In the genomic region with DNA sequence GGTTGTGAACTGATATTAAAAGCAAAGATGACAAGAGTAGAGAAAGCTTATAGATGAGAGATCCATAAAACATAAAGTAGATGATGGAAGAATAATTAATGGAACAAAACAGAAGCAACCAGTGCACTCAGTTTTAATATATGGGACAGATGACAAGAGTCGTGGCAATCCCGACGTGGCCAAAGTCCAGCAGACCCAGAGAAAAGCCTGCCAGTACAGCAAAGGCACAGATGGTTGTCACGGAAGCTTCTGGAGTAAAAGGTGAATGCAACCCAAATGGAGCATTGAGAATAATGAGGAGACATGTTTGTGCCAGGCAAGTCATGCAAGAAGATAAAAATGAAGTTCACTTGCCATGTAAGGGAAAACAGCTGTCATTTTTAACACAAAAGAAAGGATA, we compare ENCODE assay signal across 22 mouse cellular contexts.
DNase-seq lines count a peak whose midpoint lies in the region; ATAC-seq and TF ChIP-seq lines count a peak whose summit lies in the region.
"Had no signal": no experiment of that assay in that cellular context is flagged by ENCODE, and none has a peak within 500 bp of the region (broad histone marks: within the 10 kb centered on the region; RNA-seq: fewer than 3 reads in every experiment).

No protein-coding gene starts in this region.

- no peak overlapping the region for H3K27ac ChIP-seq in hindbrain, postnatal 0 days
- no peak overlapping the region for H3K27ac ChIP-seq in hindbrain, embryonic 11.5 days (ENCODE audit: low read depth, low read length)
- no peak overlapping the region for H3K27ac ChIP-seq in midbrain, postnatal 0 days (ENCODE audit: low read depth, low read length)
- H3K27ac ChIP-seq in midbrain, embryonic 10.5 days (replicated peaks), result no peak overlapping the region
- H3K27ac ChIP-seq: embryonic facial prominence, embryonic 10.5 days; embryonic facial prominence, embryonic 12.5 days; forebrain, embryonic 13.5 days; forebrain, embryonic 15.5 days had no signal

- no peaks in the 10 kb centered on the region for H3K9me3 ChIP-seq in hindbrain, postnatal 0 days (ENCODE audit: low read length)
- H3K9me3 ChIP-seq in hindbrain, embryonic 11.5 days (ENCODE audit: control insufficient read depth, low read length), result no peaks in the 10 kb centered on the region
- no peaks in the 10 kb centered on the region for H3K9me3 ChIP-seq in midbrain, postnatal 0 days (ENCODE audit: low read length)
- H3K9me3 ChIP-seq in midbrain, embryonic 10.5 days (replicated peaks), result no peaks in the 10 kb centered on the region
- H3K9me3 ChIP-seq: embryonic facial prominence, embryonic 10.5 days; embryonic facial prominence, embryonic 12.5 days; forebrain, embryonic 13.5 days; forebrain, embryonic 15.5 days; G1E had no signal

- H3K9ac ChIP-seq in hindbrain, postnatal 0 days (replicated peaks; ENCODE audit: low read length), result no peak overlapping the region
- no peak overlapping the region for H3K9ac ChIP-seq in hindbrain, embryonic 11.5 days (ENCODE audit: low read depth, low read length)
- H3K9ac ChIP-seq in midbrain, postnatal 0 days (replicated peaks; ENCODE audit: low read length, poor library complexity, severe bottlenecking), result no peak overlapping the region
- H3K9ac ChIP-seq: embryonic facial prominence, embryonic 12.5 days; forebrain, embryonic 13.5 days; forebrain, embryonic 15.5 days; forebrain, postnatal 0 days had no signal

- no peaks in the 10 kb centered on the region for H3K36me3 ChIP-seq in hindbrain, postnatal 0 days (ENCODE audit: insufficient read depth, low read length)
- no peaks in the 10 kb centered on the region for H3K36me3 ChIP-seq in hindbrain, embryonic 11.5 days (ENCODE audit: control insufficient read depth, insufficient read depth, low read length)
- no peaks in the 10 kb centered on the region for H3K36me3 ChIP-seq in midbrain, postnatal 0 days (ENCODE audit: insufficient read depth, low read length)
- no peaks in the 10 kb centered on the region for H3K36me3 ChIP-seq in midbrain, embryonic 10.5 days
- H3K36me3 ChIP-seq: embryonic facial prominence, embryonic 10.5 days; embryonic facial prominence, embryonic 12.5 days; forebrain, embryonic 15.5 days; G1E had no signal

- ATAC-seq in hindbrain, postnatal 0 days, result no peak
- no peak for ATAC-seq in hindbrain, embryonic 11.5 days (ENCODE audit: low FRiP score)
- ATAC-seq in midbrain, postnatal 0 days (ENCODE audit: low FRiP score), result no peak
- ATAC-seq: activated CD4-positive, CD25-positive, alpha-beta regulatory T cell, adult 4 months; CD4-positive, CD25-positive, alpha-beta regulatory T cell, adult 4 months; forebrain, embryonic 13.5 days; forebrain, embryonic 15.5 days; forebrain, postnatal 0 days; Patski had no signal

- H3K4me1 ChIP-seq in hindbrain, postnatal 0 days (ENCODE audit: insufficient read depth, low read length), result no peaks in the 10 kb centered on the region
- no peaks in the 10 kb centered on the region for H3K4me1 ChIP-seq in hindbrain, embryonic 11.5 days (replicated peaks; ENCODE audit: control insufficient read depth, insufficient read depth, low read length)
- no peaks in the 10 kb centered on the region for H3K4me1 ChIP-seq in midbrain, postnatal 0 days (ENCODE audit: insufficient read depth, low read length)
- no peaks in the 10 kb centered on the region for H3K4me1 ChIP-seq in midbrain, embryonic 10.5 days
- H3K4me1 ChIP-seq: embryonic facial prominence, embryonic 10.5 days; embryonic facial prominence, embryonic 12.5 days; forebrain, embryonic 13.5 days; forebrain, embryonic 15.5 days had no signal

- TF ChIP-seq CTCF in hindbrain, postnatal 0 days (IDR thresholded peaks at IDR 0.05; ENCODE audit: low read depth), result no peak
- TF ChIP-seq CTCF in midbrain, postnatal 0 days (IDR thresholded peaks at IDR 0.05), result no peak

- peak; percentile 86 to 89 for DNase-seq in cerebellum, postnatal 10 days
- DNase-seq in cerebellum, adult 9-10 months, result no peak
- DNase-seq in cerebellum, postnatal 25 days, result peak; percentile 30 to 65
- no peak for DNase-seq in cerebellum, adult 18-20 months
- DNase-seq in hindbrain, postnatal 0 days (ENCODE audit: low spot score), result peak; percentile 16
- DNase-seq in hindbrain, embryonic 11.5 days (ENCODE audit: low spot score), result no peak
- DNase-seq in midbrain, postnatal 0 days (ENCODE audit: low spot score), result peak; percentile 19
- no peak for DNase-seq in midbrain, embryonic 10.5 days (ENCODE audit: low spot score)
- DNase-seq: adrenal gland, adult 8-10 months; adrenal gland, postnatal 14 days; adrenal gland, postnatal 36 days; B cell, adult 2 months; forebrain, postnatal 0 days had no signal

- 76% methylated on average over 4 of the region's 4 CpGs for WGBS in hindbrain, postnatal 0 days
- 83% methylated on average over 4 of the region's 4 CpGs for WGBS in hindbrain, embryonic 11.5 days
- 94% methylated on average over 4 of the region's 4 CpGs for WGBS in midbrain, postnatal 0 days
- WGBS in midbrain, embryonic 10.5 days, result 98% methylated on average over 4 of the region's 4 CpGs

- no peaks in the 10 kb centered on the region for H3K27me3 ChIP-seq in hindbrain, postnatal 0 days (ENCODE audit: insufficient read depth, low read length)
- no peaks in the 10 kb centered on the region for H3K27me3 ChIP-seq in hindbrain, embryonic 11.5 days (ENCODE audit: control insufficient read depth, insufficient read depth, low read length)
- no peaks in the 10 kb centered on the region for H3K27me3 ChIP-seq in midbrain, postnatal 0 days (ENCODE audit: insufficient read depth, low read length)
- no peaks in the 10 kb centered on the region for H3K27me3 ChIP-seq in midbrain, embryonic 10.5 days (ENCODE audit: low read depth, poor library complexity, severe bottlenecking)
- H3K27me3 ChIP-seq: CH12.LX; embryonic facial prominence, embryonic 12.5 days; forebrain, embryonic 13.5 days; forebrain, embryonic 15.5 days; Patski had no signal

- no peak overlapping the region for H3K4me2 ChIP-seq in hindbrain, postnatal 0 days (ENCODE audit: low read depth, low read length)
- no peak overlapping the region for H3K4me2 ChIP-seq in hindbrain, embryonic 11.5 days (replicated peaks; ENCODE audit: low read depth, low read length)
- no peak overlapping the region for H3K4me2 ChIP-seq in midbrain, postnatal 0 days (ENCODE audit: low read depth, low read length, poor library complexity, severe bottlenecking)
- H3K4me2 ChIP-seq: embryonic facial prominence, embryonic 12.5 days; forebrain, embryonic 13.5 days; forebrain, embryonic 15.5 days had no signal

- no peak overlapping the region for H3K4me3 ChIP-seq in hindbrain, postnatal 0 days (ENCODE audit: low read length)
- no peak overlapping the region for H3K4me3 ChIP-seq in hindbrain, embryonic 11.5 days (ENCODE audit: low read depth, low read length)
- H3K4me3 ChIP-seq in midbrain, postnatal 0 days (ENCODE audit: low read depth, low read length), result no peak overlapping the region
- H3K4me3 ChIP-seq in midbrain, embryonic 10.5 days, result no peak overlapping the region
- H3K4me3 ChIP-seq: embryonic facial prominence, embryonic 10.5 days; embryonic facial prominence, embryonic 12.5 days; forebrain, embryonic 13.5 days; forebrain, embryonic 15.5 days had no signal

Comparison
In these comparisons a context has a peak if more than half of its experiments do, and no peak if none do; other contexts are left out.
1. DNase-seq: peak in cerebellum, postnatal 10 days (2 of 2), cerebellum, postnatal 25 days (2 of 2), hindbrain, postnatal 0 days (single experiment) and midbrain, postnatal 0 days (single experiment); none in cerebellum, adult 9-10 months (single experiment), cerebellum, adult 18-20 months (0 of 2), hindbrain, embryonic 11.5 days (single experiment) and midbrain, embryonic 10.5 days (single experiment).